Mouse (Mus musculus): Measurements from ENCODE around the gene Tbcel.

DNA sequence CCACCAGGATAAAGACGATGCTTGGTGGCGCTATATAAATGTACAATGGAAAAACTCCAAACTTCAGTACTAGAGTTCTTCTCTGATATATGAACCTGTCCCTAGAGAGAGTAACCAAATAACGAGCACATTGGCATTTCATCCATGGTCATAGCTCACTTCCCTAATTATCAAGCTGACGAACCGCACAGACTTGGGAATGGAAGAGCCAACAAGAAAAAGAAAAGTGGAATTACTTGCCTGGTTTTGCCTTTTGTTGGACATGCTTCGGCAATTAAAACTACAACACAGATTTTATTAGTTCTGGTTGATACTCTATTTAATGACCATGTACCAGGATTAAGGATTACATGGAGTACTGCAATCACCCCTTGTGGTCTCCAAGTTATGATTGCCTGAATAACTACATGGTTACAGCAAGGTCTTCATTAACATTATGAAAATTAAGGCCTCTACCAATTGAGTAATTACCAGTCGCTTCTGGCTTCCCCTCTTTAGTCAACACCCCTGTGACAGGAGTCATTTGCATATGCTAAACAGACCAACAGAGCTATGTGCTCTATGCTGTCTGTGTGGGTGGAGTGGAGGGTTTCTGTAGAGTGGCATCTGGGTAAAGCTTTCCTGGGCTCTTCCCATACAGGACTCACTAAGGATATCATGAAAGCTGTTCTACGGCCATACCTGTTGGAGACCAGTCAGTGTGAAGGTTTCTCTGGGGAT, 124.8 kb downstream of the Tbcel start:
- TF ChIP-seq CTCF (IDR thresholded peaks at IDR 0.05; ENCODE audit: low read depth): no peak
- no peak for TF ChIP-seq EP300 (IDR thresholded peaks at IDR 0.05; ENCODE audit: low read depth)

Measured in liver, postnatal 0 days (tissue).